Mouse (Mus musculus) small intestine, adult 2 months (tissue): Measurements from ENCODE around the gene Arhgef38.

Experiments used
- CTCF ChIP-seq: fragments of 200-500 bp; IDR thresholded peaks from 2 replicates; pipeline ENCODE4 v1.5.1; 2012; ENCODE audit warnings: low read depth, mild to moderate bottlenecking, control low read depth, inconsistent platforms, low read length, moderate library complexity, mixed read lengths; ENCODE audit not compliant: insufficient replicate concordance, insufficient read length; ENCODE audit errors: extremely low read depth
- POLR2A ChIP-seq: fragments of 200-500 bp; IDR thresholded peaks from 2 replicates; pipeline ENCODE4 v1.6.1; 2012; ENCODE audit warnings: low read depth, mild to moderate bottlenecking, control low read depth, inconsistent platforms, low read length, moderate library complexity

DNA sequence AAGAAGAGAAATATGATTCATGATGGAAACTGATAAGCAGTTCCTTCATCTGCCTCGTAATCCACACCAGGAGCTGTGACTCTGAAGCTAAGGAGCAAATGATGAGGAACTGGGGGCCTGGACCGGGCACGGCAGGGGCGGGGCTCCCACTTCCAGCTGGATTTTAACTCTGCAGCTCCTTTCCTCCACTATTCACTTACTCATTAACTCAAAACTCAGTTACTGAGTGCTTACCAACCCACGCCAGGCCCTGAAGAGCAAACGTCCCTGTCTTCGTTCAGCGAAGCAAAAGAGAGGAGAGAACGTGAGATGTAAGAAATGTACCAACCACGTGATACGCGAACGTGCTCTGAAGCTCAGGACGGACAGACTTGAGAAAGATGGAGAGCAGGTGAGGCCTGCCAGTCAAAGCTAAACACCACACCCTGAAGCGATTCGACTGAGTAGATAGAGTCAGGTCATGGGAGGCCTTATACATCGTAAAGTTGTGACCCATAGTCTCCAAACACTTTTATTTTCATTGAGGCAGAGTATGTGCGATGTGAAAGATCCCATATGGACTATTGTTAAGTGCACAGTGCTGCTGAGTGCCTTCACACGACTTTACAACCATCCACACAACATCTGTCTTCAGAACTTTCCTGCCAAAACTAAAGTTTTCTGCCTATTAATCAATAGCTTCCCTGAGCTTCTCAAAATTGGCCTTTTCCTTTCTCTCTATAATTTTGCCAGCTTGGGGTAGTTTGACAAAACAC, 7.3 kb downstream of the Arhgef38 start:
- TF ChIP-seq CTCF (no peak), POLR2A (no peak)
